Mouse (Mus musculus): Measurements from ENCODE around the gene Kmt5c.
A peak's percentile ranks its signal among the peaks of the same experiment; 100 is the strongest.

The Kmt5c gene

DNA sequence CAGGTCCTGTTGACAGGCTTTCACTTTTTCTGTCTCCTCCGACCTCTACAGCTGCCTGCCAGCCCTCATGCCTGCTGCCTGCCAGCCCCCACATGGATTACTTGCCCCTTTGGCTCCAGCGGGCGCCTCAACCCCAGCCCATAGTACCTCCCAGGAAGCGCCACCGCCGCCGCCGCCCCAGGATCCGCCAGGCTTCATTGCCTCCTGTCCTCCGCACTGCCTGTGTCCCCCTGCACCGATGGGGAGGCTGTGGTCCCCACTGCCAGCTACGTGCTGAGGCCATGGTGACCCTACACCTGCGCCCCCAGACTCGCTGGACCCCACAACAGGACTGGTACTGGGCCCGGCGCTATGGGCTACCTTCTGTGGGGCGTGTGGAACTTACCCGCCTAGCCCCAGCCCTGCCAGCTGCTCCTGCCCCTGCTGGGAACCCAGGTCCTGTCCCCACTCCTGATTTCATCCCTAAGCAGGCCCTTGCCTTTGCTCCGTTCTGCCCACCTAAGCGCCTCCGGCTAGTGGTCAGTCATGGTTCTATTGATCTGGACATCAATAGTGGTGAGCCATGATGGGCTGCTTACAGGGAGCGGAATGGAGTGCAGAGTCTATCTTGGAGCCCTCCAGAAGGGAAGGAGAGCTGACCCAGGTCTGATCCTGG, 6.5 kb downstream of the Kmt5c start:
- DNase-seq (ENCODE audit: low spot score), result no peak

GRCm38 (mm10) chr7:4747156-4747899, 7.4 kb downstream of the Kmt5c start:
- no peak for DNase-seq (ENCODE audit: low spot score)

GRCm38 (mm10) chr7:4748321-4748720, 8.4 kb downstream of the Kmt5c start:
- no peak for DNase-seq (ENCODE audit: low spot score)

DNA sequence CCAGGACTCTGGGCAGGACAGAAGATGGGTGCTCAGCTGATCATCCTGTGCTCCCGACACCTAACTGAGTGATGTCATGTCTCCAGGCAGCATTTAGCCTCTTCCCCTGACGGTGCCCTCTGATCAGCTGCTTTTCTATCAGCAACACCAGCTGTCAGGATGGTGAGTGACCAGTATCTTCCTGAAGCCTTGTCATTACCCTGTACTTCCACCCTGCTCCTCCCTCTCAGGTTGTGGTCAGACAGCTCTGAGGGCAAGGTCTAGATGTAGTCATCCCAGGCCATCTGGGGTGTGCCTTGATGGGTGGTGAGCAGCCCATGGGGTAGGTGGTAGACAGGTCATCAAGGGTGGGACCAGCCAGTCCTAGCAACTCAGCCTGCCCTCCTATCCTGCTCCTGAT, 9.3 kb downstream of the Kmt5c start:
- no peak for DNase-seq (ENCODE audit: low spot score)

DNA sequence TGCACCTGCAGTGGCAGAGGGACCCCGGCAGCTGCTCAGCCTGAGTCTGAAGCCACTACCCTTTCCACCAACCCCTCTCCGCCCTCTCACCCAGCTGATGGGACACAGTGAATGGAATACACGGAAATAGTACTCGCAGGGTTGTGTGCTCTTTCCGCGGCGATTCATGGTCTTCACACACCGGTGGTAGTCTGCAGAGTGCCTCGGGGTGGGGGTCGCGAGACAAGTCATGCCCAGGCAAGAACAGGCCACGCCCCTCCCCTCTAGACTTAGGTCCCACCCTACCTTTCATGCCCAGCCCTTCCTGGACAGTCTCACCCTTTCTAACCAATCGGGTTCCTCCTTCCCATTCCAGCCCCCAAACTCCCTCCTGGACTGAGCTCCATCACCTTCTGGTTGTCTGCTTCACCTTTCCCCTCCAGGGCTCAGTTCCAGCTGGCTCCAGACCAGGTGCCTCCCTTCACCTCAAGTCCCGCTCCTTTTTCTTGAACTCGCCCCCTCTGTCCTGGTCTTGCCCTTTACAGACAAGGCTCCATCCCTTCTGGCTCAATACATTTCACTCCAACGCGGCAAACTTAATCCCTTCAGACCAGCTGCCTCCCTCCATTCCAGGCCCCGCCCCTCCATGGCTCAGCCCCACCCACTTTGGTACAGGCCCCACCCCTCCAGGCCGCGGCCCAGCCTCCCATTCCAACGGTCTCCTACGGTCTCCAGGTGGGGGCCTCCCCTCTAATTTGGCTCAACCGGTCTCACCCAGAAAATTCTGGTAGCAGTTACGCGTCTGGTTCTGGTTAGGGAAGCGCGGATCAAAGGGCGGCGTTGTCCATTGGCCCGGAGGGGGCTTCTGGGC, 12.3 kb downstream of the Kmt5c start:
- no peak for DNase-seq (ENCODE audit: low spot score)

DNA sequence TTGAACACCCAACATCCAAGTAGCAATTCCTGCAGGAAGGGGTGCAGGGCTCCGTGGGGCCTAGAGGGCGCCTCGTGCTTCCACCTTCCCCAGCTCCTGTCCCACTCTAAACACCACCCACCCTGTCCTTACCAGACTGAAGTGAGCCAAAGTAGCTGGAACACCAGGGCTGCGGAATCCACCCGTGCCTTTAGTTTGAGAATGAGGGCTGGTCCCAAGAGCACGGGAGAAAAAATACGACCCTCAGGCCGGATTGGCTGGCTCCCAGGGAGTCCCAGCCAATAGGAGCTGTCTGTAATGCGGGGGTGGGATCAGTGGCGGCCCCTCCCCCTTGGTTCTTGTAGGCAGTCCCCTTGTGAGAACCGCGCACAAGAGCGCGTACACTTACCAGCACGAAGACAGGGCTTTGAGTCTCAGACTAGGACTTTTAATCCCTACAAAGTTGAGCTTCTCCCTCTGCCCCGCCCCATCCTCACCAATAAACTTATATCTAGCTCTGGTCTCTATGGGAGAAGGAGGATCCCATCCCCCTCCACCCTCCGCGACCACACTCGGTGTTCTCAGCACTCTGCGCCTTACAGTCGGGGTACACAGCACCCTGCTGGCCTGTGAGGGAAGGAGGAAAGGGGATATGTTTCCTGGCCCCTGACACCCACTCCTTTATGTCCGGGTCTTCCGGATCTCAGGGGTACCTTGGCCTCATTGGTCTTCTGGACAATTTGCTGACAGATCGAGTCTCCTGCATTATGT, 13.1 kb downstream of the Kmt5c start, which contains the start of gene Cox6b2:
TSS of gene Cox6b2 (minus strand) at position 274 of the 750 bp plus-strand sequence.
- DNase-seq (ENCODE audit: low spot score), result peak; percentile 76

DNA sequence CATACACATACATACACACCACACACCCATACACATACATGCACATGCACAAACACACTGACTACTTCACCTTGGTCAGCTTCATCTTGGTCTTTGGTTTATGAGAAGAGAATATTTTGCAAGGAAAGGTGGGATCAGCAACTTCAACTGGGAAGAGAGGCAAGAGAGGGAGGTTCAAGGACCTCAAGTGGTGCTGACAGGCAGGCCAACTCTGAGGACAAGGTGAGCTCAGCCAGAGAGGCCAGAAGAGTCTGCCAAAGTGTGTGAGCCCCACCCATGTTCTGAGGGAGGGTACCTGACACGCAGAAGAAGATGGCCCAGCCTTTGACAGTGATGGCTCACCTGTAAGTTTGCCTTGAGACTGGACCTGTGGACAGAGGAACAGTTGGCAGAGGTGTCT, 19.8 kb downstream of the Kmt5c start:
- no peak for DNase-seq (ENCODE audit: low spot score)

- DNase-seq (ENCODE audit: low spot score), result peak; percentile 34
These were observed 25.2 kb downstream of the Kmt5c start for GRCm38 (mm10) chr7:4764946-4765710.

DNA sequence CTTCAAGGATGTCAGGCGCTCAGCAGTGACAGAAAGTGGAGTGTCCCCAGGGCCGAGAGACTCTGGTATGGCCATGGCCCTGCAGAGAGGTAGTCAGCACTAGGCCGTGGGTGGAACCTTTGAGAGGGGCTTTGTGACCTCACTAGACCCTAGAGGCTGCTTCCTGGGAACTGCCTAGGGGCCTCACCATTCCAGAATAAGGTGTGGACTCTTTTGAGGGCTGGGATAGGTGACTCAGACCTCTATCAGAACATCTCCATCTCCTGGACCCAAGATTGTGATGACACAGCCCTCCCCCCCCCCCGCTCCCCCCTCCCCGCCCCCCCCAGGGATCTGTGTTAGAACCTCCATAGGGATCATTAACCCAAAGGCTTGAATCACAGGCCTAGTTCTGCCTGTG, 31.3 kb downstream of the Kmt5c start, which contains the start of gene Fam71e2:
TSS of gene Fam71e2 (minus strand) at position 101 of the 400 bp plus-strand sequence.
- no peak for DNase-seq (ENCODE audit: low spot score)

GRCm38 (mm10) chr7:4776131-4776530, 36.2 kb downstream of the Kmt5c start:
- DNase-seq (ENCODE audit: low spot score), result no peak

DNA sequence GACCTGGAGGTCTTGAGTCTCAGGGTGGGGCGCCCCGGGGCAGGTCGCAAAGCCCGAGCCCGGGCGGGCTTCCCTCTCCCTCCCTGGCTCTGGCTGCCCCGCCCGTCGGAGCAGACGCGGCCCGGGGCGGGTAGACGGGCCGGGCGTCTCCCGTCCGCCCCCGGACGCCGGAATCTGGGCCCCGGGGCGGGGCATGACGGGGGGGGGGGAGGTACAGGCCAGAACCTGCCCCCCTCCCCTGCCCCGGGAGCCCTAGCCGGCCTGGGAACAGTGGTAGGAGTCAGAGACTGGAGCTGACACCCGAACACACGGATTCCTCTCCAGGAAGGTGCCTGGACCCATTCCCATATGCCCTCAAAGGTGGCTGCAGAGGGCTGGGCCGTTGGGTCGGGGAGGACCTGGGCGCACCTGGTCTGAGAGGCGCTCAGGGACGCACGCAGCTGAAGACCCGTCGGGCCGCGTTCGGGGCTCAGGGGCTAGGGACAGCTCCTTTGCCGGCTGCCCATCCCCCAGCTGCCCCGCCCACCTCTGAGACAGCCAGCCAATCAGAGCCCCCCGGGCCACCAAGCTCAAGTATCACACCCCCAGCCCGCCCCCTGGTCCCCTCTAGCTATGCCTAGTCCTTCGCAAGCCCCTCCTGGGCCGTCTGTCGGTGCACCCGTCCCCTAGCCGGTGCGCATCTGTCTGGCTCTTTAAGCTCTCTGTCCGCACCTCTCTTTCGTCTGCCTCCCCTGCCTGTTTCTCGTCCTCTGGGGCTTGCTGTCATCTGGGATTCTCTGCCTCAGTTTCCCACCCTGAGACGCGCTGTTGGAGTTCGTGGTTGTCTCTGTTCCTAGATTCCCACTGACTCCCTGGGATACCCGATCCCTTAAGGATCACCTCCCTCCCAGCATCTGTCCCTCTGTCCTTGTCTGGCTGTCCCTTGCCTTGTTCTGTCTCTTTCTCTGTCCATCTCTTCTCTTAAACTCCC, 37.2 kb downstream of the Kmt5c start:
- DNase-seq (ENCODE audit: low spot score), result no peak

GRCm38 (mm10) chr7:4777851-4778637, 38.1 kb downstream of the Kmt5c start:
- DNase-seq (ENCODE audit: low spot score), result no peak

- no peak for DNase-seq (ENCODE audit: low spot score)
These were observed 40.0 kb downstream of the Kmt5c start for GRCm38 (mm10) chr7:4779921-4780320.

- no peak for DNase-seq (ENCODE audit: low spot score)
These were observed 42.2 kb downstream of the Kmt5c start for GRCm38 (mm10) chr7:4782130-4782529.

GRCm38 (mm10) chr7:4782759-4783158, 42.8 kb downstream of the Kmt5c start, which contains the start of the genes Il11 and Tmem190:
Gene Il11, minus strand, starts transcription at chr7:4782859.
Gene Tmem190, plus strand, starts transcription at chr7:4782937.
- no peak for DNase-seq (ENCODE audit: low spot score)

- no peak for DNase-seq (ENCODE audit: low spot score)
These were observed 43.9 kb downstream of the Kmt5c start for GRCm38 (mm10) chr7:4783667-4784268.

DNA sequence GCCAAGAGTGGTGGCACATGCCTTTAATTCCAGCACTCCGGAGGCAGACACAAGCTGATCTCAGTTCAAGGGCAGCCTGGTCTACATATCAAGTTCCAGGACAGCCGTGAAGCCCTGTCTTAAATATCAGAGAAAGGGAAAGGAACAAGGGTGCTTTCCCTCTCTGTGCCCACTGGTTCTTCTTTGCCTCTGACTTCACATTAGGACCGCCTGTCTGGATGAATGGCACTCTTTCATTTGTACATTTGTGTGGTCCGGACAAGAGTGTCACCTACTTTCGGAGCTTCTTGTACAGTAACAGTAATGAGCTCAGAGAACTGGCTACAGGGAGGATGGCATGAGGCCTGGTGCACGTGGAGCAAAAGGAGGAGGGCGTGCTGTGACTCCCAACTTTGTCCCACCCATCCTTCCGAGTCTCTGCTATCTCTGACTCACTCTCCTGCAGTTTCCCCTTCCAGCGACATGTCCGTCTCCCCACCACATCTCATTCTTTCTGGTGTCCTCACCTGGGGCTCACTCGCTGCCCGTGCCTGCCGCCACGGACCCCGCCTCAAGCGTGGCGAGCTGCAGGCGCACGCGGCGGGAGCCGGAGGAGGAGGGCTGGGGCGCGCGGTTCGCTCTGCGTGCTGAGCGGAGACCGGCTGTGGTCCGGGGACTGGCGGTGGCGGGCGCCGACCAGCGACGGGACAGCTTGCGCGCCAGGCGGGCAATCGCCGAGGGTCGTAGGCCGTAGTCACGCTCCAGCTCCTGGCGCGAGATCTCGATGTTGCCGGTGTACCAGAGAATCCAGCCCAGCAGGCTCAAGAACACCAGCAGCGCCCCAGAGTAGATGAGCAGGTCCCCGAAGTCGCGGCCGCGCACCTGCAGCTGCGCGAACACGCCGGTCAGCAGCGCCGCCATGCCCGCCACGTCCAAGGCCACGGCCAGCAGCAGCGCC, 48.9 kb downstream of the Kmt5c start:
- peak; percentile 55 for DNase-seq (ENCODE audit: low spot score)

Data from layer of hippocampus, adult 11-12 months (tissue).